Mouse (Mus musculus): ENCODE measurements at regions not wholly inside any gene's neighbourhood (a gene's known extent, or its start where the extent isn't known, plus 50 kb on each side); places are given as distances from the start of the nearest gene placed in this dataset.

GRCm38 (mm10) chr4:125265575-125265974 is 137.9 kb upstream of the Zc3h12a start:
- peak; percentile 63 for DNase-seq

DNA sequence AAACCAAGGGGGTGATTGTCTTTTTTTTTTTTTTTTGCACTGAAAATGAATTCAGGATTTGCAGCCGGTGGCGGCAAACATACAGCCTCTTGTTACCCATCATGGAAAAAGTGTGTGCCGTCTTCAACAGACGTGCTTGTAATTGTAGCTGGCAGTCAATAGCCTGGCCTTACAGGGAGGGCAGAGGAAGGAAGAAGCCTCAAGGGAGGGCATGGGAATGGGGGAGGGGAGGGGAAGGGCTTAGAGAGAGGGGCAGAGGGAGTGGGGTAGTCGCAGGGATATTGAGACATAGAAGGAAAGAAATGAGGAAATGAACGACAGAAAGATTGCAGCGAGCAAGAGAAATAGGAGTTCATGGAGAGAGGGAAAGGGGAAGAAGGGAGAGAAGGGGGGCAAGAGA is 137.4 kb upstream of the Zc3h12a start:
- DNase-seq = peak; percentile 54

DNA sequence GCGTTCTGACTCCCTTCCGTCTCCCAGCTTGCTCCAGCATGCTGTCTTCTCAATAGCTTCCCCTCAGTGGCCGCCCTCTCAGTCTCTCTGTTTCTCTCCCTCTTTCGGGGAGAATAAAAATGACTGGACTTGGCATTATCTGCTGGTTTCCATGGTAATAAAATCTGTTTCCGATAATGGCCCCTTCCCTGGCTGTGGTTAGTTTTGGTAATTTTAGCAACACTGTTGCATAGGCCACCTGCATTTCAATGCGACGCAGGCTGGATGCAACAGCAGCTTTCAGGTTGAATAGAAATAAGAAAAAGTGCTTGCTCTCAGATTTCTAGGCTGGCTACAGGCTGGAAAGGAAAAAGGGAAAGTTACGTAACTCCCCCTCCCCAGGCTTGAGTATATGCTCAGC is 133.9 kb upstream of the Zc3h12a start:
- no peak for DNase-seq

- no peak for DNase-seq
These were observed 131.7 kb upstream of the Zc3h12a start for GRCm38 (mm10) chr4:125259306-125259705.

DNA sequence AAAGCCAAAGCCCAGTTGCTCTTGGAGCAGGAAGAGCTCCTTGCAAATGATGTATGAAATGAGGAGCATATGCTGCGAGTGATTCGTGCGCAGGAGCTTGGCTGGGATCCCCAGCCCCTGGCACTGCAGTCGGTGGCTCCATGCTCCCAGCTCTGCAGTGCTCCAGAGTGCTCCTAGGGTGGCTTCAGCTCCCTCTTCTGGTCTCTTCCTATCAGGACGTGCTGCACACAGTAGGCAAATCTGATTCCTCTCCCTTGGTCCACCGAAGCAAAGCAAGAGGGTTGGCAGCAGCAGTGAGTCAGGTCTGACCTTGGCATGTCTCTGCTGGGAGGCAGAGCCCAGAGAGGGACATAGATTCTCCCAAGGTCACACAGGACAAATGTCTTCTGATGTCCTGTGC is 130.3 kb upstream of the Zc3h12a start:
- no peak for DNase-seq

DNA sequence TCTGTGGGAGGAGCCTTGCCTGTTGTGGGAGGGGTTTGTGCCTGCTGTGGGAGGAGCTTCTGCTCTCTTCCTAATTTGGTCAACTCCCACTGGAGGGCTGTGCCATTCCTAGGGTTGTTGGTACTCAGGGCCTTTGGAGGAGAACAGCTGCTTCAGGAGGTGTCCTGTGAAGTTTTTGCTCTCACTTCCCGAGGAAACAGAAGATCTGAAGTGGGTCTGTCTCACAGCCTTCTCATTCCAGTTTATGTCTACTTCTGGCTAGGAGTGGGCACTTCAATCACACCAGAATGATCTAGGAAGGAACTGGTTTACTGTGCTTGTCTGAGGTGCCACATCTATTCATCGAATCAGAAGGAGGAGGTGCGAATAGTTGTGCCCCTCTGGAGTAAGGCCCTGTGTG is 125.5 kb upstream of the Zc3h12a start:
- no peak for DNase-seq

GRCm38 (mm10) chr4:125252228-125252627 is 124.6 kb upstream of the Zc3h12a start:
- DNase-seq = no peak

GRCm38 (mm10) chr4:125249061-125249460 is 121.4 kb upstream of the Zc3h12a start:
- DNase-seq = no peak

GRCm38 (mm10) chr4:125246171-125246570 is 118.5 kb upstream of the Zc3h12a start:
- DNase-seq = no peak

DNA sequence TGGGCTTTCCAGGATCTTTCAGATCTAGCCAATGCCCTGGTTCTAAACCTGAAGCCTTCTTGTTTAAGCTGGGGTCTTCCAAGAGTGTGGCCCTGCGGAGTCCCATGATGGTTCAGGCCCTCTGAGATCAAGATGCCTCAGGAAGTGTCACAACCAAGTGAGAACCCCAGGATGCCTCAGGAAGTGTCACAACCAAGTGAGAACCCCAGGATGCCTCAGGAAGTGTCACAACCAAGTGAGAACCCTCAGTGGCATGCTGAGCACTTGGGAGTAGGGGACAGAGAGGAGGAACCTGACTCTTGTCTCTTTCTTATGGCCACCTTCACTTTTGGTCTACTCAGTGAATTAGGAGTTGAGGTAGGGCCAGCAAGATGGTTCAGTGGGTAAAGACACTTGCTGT is 114.9 kb upstream of the Zc3h12a start:
- DNase-seq = no peak

DNA sequence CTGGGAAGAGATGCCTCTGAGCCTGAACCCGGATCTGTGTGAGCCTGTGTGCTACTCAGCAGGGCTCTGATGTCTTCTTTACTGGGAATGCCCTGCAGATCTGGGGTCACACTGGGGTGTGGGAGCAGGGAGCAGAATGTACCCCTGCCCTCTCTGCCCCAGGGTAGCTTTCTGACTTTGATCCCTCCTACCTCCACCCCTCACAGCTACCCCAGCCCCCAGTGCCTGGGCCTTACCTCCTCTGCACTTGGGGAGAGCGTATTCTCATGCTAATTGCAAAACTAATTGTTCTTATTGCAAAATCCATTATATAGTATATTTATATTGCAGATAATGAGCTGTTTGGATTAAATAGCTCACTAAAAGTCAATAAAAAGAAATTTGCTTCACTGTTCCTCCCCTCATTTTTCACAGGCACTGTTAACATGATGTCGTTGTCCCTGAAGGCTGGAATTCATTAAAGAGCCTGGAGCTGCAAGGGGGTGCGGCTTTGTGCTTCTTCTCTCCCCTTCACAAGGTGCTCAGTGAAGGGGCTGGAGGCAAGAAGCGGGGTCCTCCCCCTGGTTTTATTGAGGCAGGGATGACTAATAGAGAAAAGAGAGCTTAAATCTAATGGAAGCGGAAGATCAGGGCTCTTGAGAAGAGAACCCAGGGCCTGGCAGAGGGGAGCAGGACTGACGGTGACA is 114.1 kb upstream of the Zc3h12a start:
- no peak for DNase-seq

DNA sequence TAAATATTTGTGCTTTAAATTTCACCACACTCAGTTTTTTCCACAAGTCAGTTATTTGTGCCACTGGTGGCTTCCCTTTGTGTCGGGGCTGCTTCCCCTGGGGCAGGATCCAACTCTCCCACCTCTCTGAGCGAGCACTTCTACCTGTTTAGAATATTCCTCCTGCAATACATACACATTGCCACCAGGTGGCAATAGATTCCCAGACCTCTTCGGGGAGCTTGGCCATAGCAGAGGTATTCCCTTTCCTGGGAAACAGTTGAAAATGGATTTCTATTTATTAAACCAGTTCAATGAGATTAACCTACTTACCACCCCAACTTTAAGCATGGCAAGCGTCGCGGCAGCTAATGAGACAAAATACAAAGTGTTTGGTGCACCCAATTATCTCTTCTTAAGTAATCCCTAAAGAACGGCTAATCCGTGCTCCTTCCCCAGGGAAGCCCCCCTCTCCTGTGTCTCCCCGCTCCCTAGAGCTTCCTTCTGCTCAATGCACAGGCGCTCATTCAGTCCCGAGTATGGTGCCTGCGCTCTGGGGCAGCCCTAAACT is 104.1 kb upstream of the Zc3h12a start:
- peak; percentile 92 for DNase-seq

GRCm38 (mm10) chr4:125227194-125227593 is 99.6 kb upstream of the Zc3h12a start:
- DNase-seq = no peak

DNA sequence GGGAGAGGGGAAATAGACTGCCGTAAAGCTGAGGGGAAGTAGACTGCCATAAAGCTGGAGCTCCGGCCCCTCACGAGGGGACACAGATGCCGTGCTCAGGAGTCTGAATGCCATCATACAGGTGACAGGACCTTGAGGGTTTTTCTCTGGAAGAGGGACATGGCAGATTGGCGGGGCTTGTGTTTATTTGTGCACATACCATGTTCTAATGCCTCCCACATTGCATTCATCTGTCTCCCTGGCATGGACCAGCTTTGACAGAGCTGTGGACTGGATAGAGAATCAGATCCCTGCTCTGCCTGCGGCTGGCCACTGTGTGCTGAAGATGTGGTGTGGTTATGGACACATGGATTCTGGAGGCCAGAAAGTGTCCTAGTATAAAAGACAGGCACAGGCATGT is 95.3 kb upstream of the Zc3h12a start:
- DNase-seq = no peak

GRCm38 (mm10) chr4:125220314-125220713 is 92.7 kb upstream of the Zc3h12a start:
- peak; percentile 60 for DNase-seq

- DNase-seq = no peak
These were observed 91.6 kb upstream of the Zc3h12a start for GRCm38 (mm10) chr4:125219209-125219608.

GRCm38 (mm10) chr4:125214306-125214705 is 86.7 kb upstream of the Zc3h12a start:
- peak; percentile 30 for DNase-seq

DNA sequence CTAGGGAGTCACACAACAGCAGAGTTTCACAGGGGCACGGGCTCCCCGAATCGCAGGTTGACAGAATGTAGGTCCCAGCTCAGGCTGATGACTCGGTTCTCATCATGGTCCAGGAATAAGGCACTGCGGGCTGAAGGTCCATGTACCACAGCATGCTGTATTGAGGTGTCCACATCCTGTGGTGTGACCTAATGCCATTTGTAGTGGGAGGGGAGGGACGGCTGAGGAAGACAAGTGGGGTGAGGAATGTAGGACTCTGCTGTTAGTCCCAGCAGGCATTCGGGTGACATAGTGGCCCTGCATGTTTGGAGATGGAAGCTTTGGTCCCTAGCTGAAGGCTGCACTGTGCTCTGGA is 84.5 kb upstream of the Zc3h12a start:
- no peak for DNase-seq

- DNase-seq = no peak
These were observed 84.0 kb upstream of the Zc3h12a start for GRCm38 (mm10) chr4:125211459-125212175.

GRCm38 (mm10) chr4:125210719-125211118 is 83.1 kb upstream of the Zc3h12a start:
- DNase-seq = no peak

- no peak for DNase-seq
These were observed 80.7 kb upstream of the Zc3h12a start for GRCm38 (mm10) chr4:125208136-125208915.

GRCm38 (mm10) chr4:125203521-125203920 is 75.9 kb upstream of the Zc3h12a start:
- no peak for DNase-seq

GRCm38 (mm10) chr4:125201638-125202325 is 74.1 kb upstream of the Zc3h12a start:
- no peak for DNase-seq

All from retina, postnatal 1 day (tissue).